Mouse (Mus musculus): Measurements from ENCODE around the gene Foxj1.

DNA sequence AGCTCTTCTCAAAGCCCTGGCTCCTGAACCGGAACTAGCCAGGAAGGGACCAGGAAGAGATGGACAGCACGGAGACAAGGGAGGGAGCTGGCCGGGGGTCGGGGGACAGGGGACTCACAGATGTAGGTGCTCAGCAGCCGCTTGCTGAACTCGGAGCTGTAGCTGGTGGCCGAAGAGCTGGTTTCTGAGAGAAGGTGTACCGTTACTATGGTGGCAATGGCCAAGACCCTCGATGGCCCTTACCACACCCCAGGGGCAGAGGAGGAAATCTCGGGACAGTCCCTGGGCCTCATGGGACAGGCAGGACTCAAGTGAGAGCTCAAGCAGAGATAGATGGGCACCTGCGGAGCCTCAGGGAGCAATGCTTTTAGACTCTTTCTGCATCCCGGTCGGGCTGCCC is 42.8 kb downstream of the Foxj1 start:
- TF ChIP-seq CTCF (conservative IDR thresholded peaks at IDR 0.05 in 1 of 2, IDR thresholded peaks at IDR 0.05 in 1 of 2; ENCODE audit: low read depth in 2 of 2, low read length in 2 of 2) (no peak), POLR2A (IDR thresholded peaks at IDR 0.05; ENCODE audit: low read depth, low read length) (no peak), JUN (IDR thresholded peaks at IDR 0.05; ENCODE audit: insufficient read depth, low read depth, low read length) (no peak), E2F4 (IDR thresholded peaks at IDR 0.05; ENCODE audit: insufficient replicate concordance, low read depth, low read length) (no peak), SMC3 (IDR thresholded peaks at IDR 0.05; ENCODE audit: low read depth, low read length) (no peak), TBP (conservative IDR thresholded peaks at IDR 0.05; ENCODE audit: low read depth, low read length) (no peak), BHLHE40 (IDR thresholded peaks at IDR 0.05; ENCODE audit: low read depth, low read length) (no peak), ZNF384 (IDR thresholded peaks at IDR 0.05; ENCODE audit: low read depth, low read length) (no peak), ELF1 (IDR thresholded peaks at IDR 0.05; ENCODE audit: low read depth, low read length) (no peak), ZC3H11A (IDR thresholded peaks at IDR 0.05; ENCODE audit: low read depth, low read length) (no peak), UBTF (IDR thresholded peaks at IDR 0.05; ENCODE audit: low read depth, low read length) (no peak), ZMIZ1 (IDR thresholded peaks at IDR 0.05; ENCODE audit: low read depth, low read length) (no peak), CHD2 (IDR thresholded peaks at IDR 0.05; ENCODE audit: low read length) (no peak)

Data from CH12.LX (cell line).